Mouse (Mus musculus) neural tube, embryonic 11.5 days (tissue): ENCODE measurements at regions not wholly inside any gene's neighbourhood (a gene's known extent, or its start where the extent isn't known, plus 50 kb on each side); places are given as distances from the start of the nearest gene placed in this dataset.
A peak's percentile ranks its signal among the peaks of the same experiment; 100 is the strongest.

Experiments used
- ATAC-seq: fragments of 200-750 bp; cut with Nextera tagmentation; 2 replicates; pipeline ENCODE4 v1.8.0; 2017; ENCODE audit warnings: moderate number of reproducible peaks, mild to moderate bottlenecking, moderate TSS enrichment, moderate library complexity; ENCODE audit not compliant: insufficient read depth, low FRiP score, low TSS enrichment
- DNase-seq: peaks from one replicate; pipeline ENCODE4 v3.0.0-alpha.2; 2015; ENCODE audit warnings: low spot score
- H3K27ac ChIP-seq: fragments of 300-500 bp; sonication (generic); 2 replicates; pipeline ENCODE4 v1.5.1; 2014; ENCODE audit warnings: low read depth, mild to moderate bottlenecking, low read length
- H3K27me3 ChIP-seq: fragments of 300-500 bp; sonication (generic); 2 replicates; pipeline ENCODE4 v1.6.1; 2014; ENCODE audit warnings: mild to moderate bottlenecking, low read length, mixed read lengths; ENCODE audit not compliant: control insufficient read depth, insufficient read depth
- H3K36me3 ChIP-seq: fragments of 300-500 bp; sonication (generic); 2 replicates; pipeline ENCODE4 v1.6.1; 2014; ENCODE audit warnings: mild to moderate bottlenecking, low read length, moderate library complexity, mixed read lengths; ENCODE audit not compliant: control insufficient read depth, insufficient read depth
- H3K4me1 ChIP-seq: fragments of 300-500 bp; sonication (generic); 2 replicates; pipeline ENCODE4 v1.6.1; 2014; ENCODE audit warnings: low read length, mixed read lengths; ENCODE audit not compliant: control insufficient read depth, insufficient read depth
- H3K4me2 ChIP-seq: fragments of 300-500 bp; sonication (generic); 2 replicates; pipeline ENCODE4 v1.6.1; 2014; ENCODE audit warnings: low read depth, mild to moderate bottlenecking, moderate library complexity
- H3K4me3 ChIP-seq: fragments of 300-500 bp; sonication (generic); 2 replicates; pipeline ENCODE4 v1.5.1; 2014; ENCODE audit warnings: low read depth, low read length
- H3K9ac ChIP-seq: fragments of 300-500 bp; sonication (generic); 2 replicates; pipeline ENCODE4 v1.6.1; 2014; ENCODE audit warnings: mild to moderate bottlenecking, low read length
- H3K9me3 ChIP-seq: fragments of 300-500 bp; sonication (generic); 2 replicates; pipeline ENCODE4 v1.6.1; 2016; ENCODE audit warnings: low read length; ENCODE audit not compliant: control insufficient read depth
- WGBS: fragments of 180-500 bp; shearing (Covaris S2); extraction: QIAGEN DNeasy Blood & Tissue Kit; methylation state at CpG from one replicate; pipeline ENCODE4 v1.1.7; 2014; 5-methylcytosine and 5-hydroxymethylcytosine counted together

- Histone ChIP-seq H3K9me3 (no peaks in the 10 kb centered on the region), H3K4me1 (no peaks in the 10 kb centered on the region; the same call in 1 of the 2 replicates), H3K4me3 (no peak overlapping the region), H3K27ac (no peak overlapping the region), H3K36me3 (no peaks in the 10 kb centered on the region), H3K9ac (no peak overlapping the region), H3K27me3 (no peaks in the 10 kb centered on the region), H3K4me2 (no peak overlapping the region)
- ATAC-seq (no peak; the same call in 1 of the 2 replicates), DNase-seq (no peak)
- 64% methylated on average over 6 of the region's 6 CpGs for WGBS
Measured at GRCm38 (mm10) chr1:35242849-35243248, 393.1 kb downstream of the Plekhb2 start.

GRCm38 (mm10) chr1:35243339-35243738 lies 393.6 kb downstream of the Plekhb2 start:
- DNase-seq, result no peak
- WGBS, result 63% methylated on average over 6 of the region's 6 CpGs
- Histone ChIP-seq H3K27ac (no peak overlapping the region), H3K4me2 (no peak overlapping the region), H3K9ac (no peak overlapping the region), H3K9me3 (no peaks in the 10 kb centered on the region), H3K4me3 (no peak overlapping the region), H3K4me1 (no peaks in the 10 kb centered on the region; the same call in 1 of the 2 replicates), H3K36me3 (no peaks in the 10 kb centered on the region), H3K27me3 (no peaks in the 10 kb centered on the region)
- no peak for ATAC-seq

- no peaks in the 10 kb centered on the region for H3K4me1 ChIP-seq
- no peak overlapping the region for H3K4me2 ChIP-seq
- no peaks in the 10 kb centered on the region for H3K27me3 ChIP-seq
- 88% methylated on average over 1 of the region's 1 CpGs for WGBS
- no peaks in the 10 kb centered on the region for H3K36me3 ChIP-seq
- ATAC-seq, result no peak
- no peaks in the 10 kb centered on the region for H3K9me3 ChIP-seq
- no peak overlapping the region for H3K4me3 ChIP-seq
- H3K9ac ChIP-seq, result no peak overlapping the region
- no peak overlapping the region for H3K27ac ChIP-seq
- no peak for DNase-seq
Measured at GRCm38 (mm10) chr1:35265125-35265524, 415.3 kb downstream of the Plekhb2 start.

- Histone ChIP-seq H3K27ac (no peak overlapping the region), H3K27me3 (no peaks in the 10 kb centered on the region), H3K4me2 (no peak overlapping the region), H3K4me3 (no peak overlapping the region), H3K9me3 (no peaks in the 10 kb centered on the region), H3K36me3 (no peaks in the 10 kb centered on the region), H3K9ac (no peak overlapping the region), H3K4me1 (no peaks in the 10 kb centered on the region)
- ATAC-seq (no peak), DNase-seq (peak; percentile 29)
- 55% methylated on average over 7 of the region's 7 CpGs for WGBS
Measured at GRCm38 (mm10) chr1:35266626-35267025, 416.9 kb downstream of the Plekhb2 start.

DNA sequence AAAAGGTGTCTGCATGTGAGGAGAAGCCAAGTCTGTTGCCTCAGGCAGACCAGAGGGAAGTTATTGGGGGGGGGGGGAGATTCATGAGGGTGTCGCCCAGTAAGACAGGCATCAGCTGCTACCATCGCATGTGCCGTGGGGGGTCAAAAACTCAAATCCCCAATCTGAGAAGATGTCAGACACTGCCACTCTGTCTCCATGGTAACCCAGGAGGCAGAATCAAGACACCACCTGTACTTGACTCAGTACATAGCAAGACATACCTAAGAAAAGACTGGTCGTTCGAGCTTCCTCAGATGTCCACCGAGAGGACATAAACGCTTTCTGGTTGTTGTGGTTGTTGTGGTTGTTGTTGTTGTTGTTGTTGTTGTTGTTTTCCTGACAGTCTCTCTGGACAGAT lies 418.1 kb downstream of the Plekhb2 start:
- Histone ChIP-seq H3K27ac (no peak overlapping the region), H3K4me1 (no peaks in the 10 kb centered on the region), H3K4me3 (no peak overlapping the region), H3K36me3 (no peaks in the 10 kb centered on the region), H3K4me2 (no peak overlapping the region), H3K9ac (no peak overlapping the region), H3K27me3 (no peaks in the 10 kb centered on the region), H3K9me3 (no peaks in the 10 kb centered on the region)
- ATAC-seq (no peak), DNase-seq (no peak)
- WGBS, result 90% methylated on average over 7 of the region's 7 CpGs

GRCm38 (mm10) chr1:35274978-35275377 lies 425.2 kb downstream of the Plekhb2 start:
- H3K4me3 ChIP-seq, result no peak overlapping the region
- DNase-seq (no peak), ATAC-seq (no peak)
- no peak overlapping the region for H3K27ac ChIP-seq
- no peaks in the 10 kb centered on the region for H3K36me3 ChIP-seq
- no peak overlapping the region for H3K9ac ChIP-seq
- 90% methylated on average over 8 of the region's 8 CpGs for WGBS
- H3K4me2 ChIP-seq, result no peak overlapping the region
- H3K9me3 ChIP-seq, result no peaks in the 10 kb centered on the region
- H3K4me1 ChIP-seq, result no peaks in the 10 kb centered on the region
- H3K27me3 ChIP-seq, result no peaks in the 10 kb centered on the region
